ENCODE assay signal across 9 mouse cellular contexts in genomic region chr11:106214856-106215255, GRCm38 (mm10). TPM values are rescaled to one million over a fixed set of nuclear protein-coding genes. Genes with fewer than 3 reads are reported as not detected.
A peak's percentile ranks its signal among the peaks of the same experiment; 100 is the strongest.
DNase-seq lines count a peak whose midpoint lies in the region; ATAC-seq and TF ChIP-seq lines count a peak whose summit lies in the region.
"Had no signal": no experiment of that assay in that cellular context is flagged by ENCODE, and none has a peak within 500 bp of the region (broad histone marks: within the 10 kb centered on the region; RNA-seq: fewer than 3 reads in every experiment).

No protein-coding gene starts in this region.

- DNase-seq in kidney, postnatal 14 days: no peak
- no peak for DNase-seq in urinary bladder, postnatal 14 days (ENCODE audit: low spot score)
- DNase-seq in adrenal gland, adult 18-20 months (ENCODE audit: low spot score in 2 of 2): no peak
- DNase-seq in thymus, postnatal 4 days: no peak
- DNase-seq: right cerebral cortex, postnatal 25 days had no signal

- peaks cover 28% of the 10 kb centered on the region for H3K36me3 ChIP-seq in kidney, embryonic 14.5 days (ENCODE audit: control insufficient read depth, insufficient read depth, low read length)
- H3K36me3 ChIP-seq in hindbrain, embryonic 12.5 days: peaks cover 32% of the 10 kb centered on the region
- peaks cover 34% of the 10 kb centered on the region for H3K36me3 ChIP-seq in midbrain, embryonic 12.5 days

- no peak for TF ChIP-seq POLR2A in cortical plate, adult 2 months (IDR thresholded peaks at IDR 0.05; ENCODE audit: extremely low read depth, insufficient read depth, low read length)

- H3K9me3 ChIP-seq in kidney, embryonic 14.5 days (ENCODE audit: control insufficient read depth, low read length): no peaks in the 10 kb centered on the region
- H3K9me3 ChIP-seq in hindbrain, embryonic 12.5 days (replicated peaks): no peaks in the 10 kb centered on the region
- no peaks in the 10 kb centered on the region for H3K9me3 ChIP-seq in midbrain, embryonic 12.5 days

- H3K4me2 ChIP-seq in kidney, embryonic 14.5 days (replicated peaks; ENCODE audit: low read depth, low read length): peak overlapping the region; percentile 74
- H3K4me2 ChIP-seq in hindbrain, embryonic 12.5 days (replicated peaks): peak overlapping the region; percentile 57
- H3K4me2 ChIP-seq in midbrain, embryonic 12.5 days (replicated peaks): peak overlapping the region; percentile 63

- H3K27me3 ChIP-seq in kidney, embryonic 14.5 days (ENCODE audit: control insufficient read depth, insufficient read depth, low read length): no peaks in the 10 kb centered on the region
- H3K27me3 ChIP-seq in hindbrain, embryonic 12.5 days: no peaks in the 10 kb centered on the region
- H3K27me3 ChIP-seq in midbrain, embryonic 12.5 days: no peaks in the 10 kb centered on the region

- no peak overlapping the region for H3K27ac ChIP-seq in kidney, embryonic 14.5 days (ENCODE audit: low read depth, low read length)
- H3K27ac ChIP-seq in cortical plate, adult 2 months (ENCODE audit: insufficient read depth, low read length): no peak overlapping the region
- H3K27ac ChIP-seq in hindbrain, embryonic 12.5 days: no peak overlapping the region
- H3K27ac ChIP-seq in midbrain, embryonic 12.5 days (replicated peaks): no peak overlapping the region

- H3K4me3 ChIP-seq in kidney, embryonic 14.5 days (ENCODE audit: low read length): peak overlapping the region; percentile 99
- peak overlapping the region; percentile 68; the same call in 1 of the 2 replicates for H3K4me3 ChIP-seq in cortical plate, adult 2 months (ENCODE audit: insufficient read depth, low read length)
- peak overlapping the region; percentile 93; the same call in 1 of the 2 replicates for H3K4me3 ChIP-seq in hindbrain, embryonic 12.5 days
- H3K4me3 ChIP-seq in midbrain, embryonic 12.5 days: peak overlapping the region; percentile 90

- H3K9ac ChIP-seq in kidney, embryonic 14.5 days (ENCODE audit: low read depth, low read length): no peak overlapping the region; the same call in 1 of the 2 replicates
- peak overlapping the region; percentile 82; the same call in 1 of the 2 replicates for H3K9ac ChIP-seq in hindbrain, embryonic 12.5 days
- peak overlapping the region; percentile 85; the same call in 1 of the 2 replicates for H3K9ac ChIP-seq in midbrain, embryonic 12.5 days (replicated peaks)

- no peak for TF ChIP-seq CTCF in cortical plate, adult 2 months (IDR thresholded peaks at IDR 0.05; ENCODE audit: extremely low read depth, insufficient read depth, low read length)

- ATAC-seq in kidney, embryonic 14.5 days (ENCODE audit: low FRiP score, low TSS enrichment): no peak
- no peak for ATAC-seq in hindbrain, embryonic 12.5 days (ENCODE audit: low FRiP score)
- ATAC-seq in midbrain, embryonic 12.5 days (ENCODE audit: low FRiP score, low read depth): no peak

- H3K4me1 ChIP-seq in kidney, embryonic 14.5 days (ENCODE audit: control insufficient read depth, insufficient read depth, low read length): peaks cover 13% of the 10 kb centered on the region
- peaks cover 1% of the 10 kb centered on the region; the same call in 1 of the 2 replicates for H3K4me1 ChIP-seq in cortical plate, adult 2 months (ENCODE audit: control insufficient read depth, insufficient read depth, low read length)
- peaks cover 28% of the 10 kb centered on the region for H3K4me1 ChIP-seq in hindbrain, embryonic 12.5 days
- peaks cover 26% of the 10 kb centered on the region for H3K4me1 ChIP-seq in midbrain, embryonic 12.5 days

- WGBS in kidney, embryonic 14.5 days: 88% methylated on average over 5 of the region's 5 CpGs
- WGBS in hindbrain, embryonic 12.5 days: 93% methylated on average over 5 of the region's 5 CpGs
- 94% methylated on average over 5 of the region's 5 CpGs for WGBS in midbrain, embryonic 12.5 days

RNA-seq across cellular contexts. Expression of gene Ccdc47, which starts 1.3 kb away (rescaled TPM):
- polyA plus RNA-seq in kidney, embryonic 14.5 days (2014; fragmentation: Nextera tagmentation; extraction: Ambion mirVana): 39.3 and 60.3 TPM in 2 replicates
- polyA plus RNA-seq in cortical plate, adult 2 months (2012; rRNA removed): 68.3 and 83.3 TPM in 2 replicates
- polyA plus RNA-seq in hindbrain, embryonic 12.5 days (2016; fragmentation: Nextera tagmentation; extraction: Ambion mirVana): 86.8 and 96.3 TPM in 2 replicates
- 79.2 and 85.9 TPM in 2 replicates for polyA plus RNA-seq in midbrain, embryonic 12.5 days (2016; fragmentation: Nextera tagmentation; extraction: Ambion mirVana)
- total RNA-seq in adrenal gland, adult 18-20 months (2021): 100 to 1,000 TPM; 106 to 118 TPM

RNA-seq across cellular contexts. Expression of gene Ddx42, which starts 1.9 kb away (rescaled TPM):
- 43.1 and 71.8 TPM in 2 replicates for polyA plus RNA-seq in kidney, embryonic 14.5 days (2014; fragmentation: Nextera tagmentation; extraction: Ambion mirVana)
- 41.6 and 43.7 TPM in 2 replicates for polyA plus RNA-seq in cortical plate, adult 2 months (2012; rRNA removed)
- polyA plus RNA-seq in hindbrain, embryonic 12.5 days (2016; fragmentation: Nextera tagmentation; extraction: Ambion mirVana): 111 and 117 TPM in 2 replicates
- 113 and 120 TPM in 2 replicates for polyA plus RNA-seq in midbrain, embryonic 12.5 days (2016; fragmentation: Nextera tagmentation; extraction: Ambion mirVana)
- total RNA-seq in adrenal gland, adult 18-20 months (2021): 10 to 100 TPM; 42.1 to 55.2 TPM

RNA-seq across cellular contexts. Expression of gene Strada, which starts 12.9 kb away (rescaled TPM):
- 29.1 and 33.5 TPM in 2 replicates for polyA plus RNA-seq in kidney, embryonic 14.5 days (2014; fragmentation: Nextera tagmentation; extraction: Ambion mirVana)
- 51.9 and 55.2 TPM in 2 replicates for polyA plus RNA-seq in cortical plate, adult 2 months (2012; rRNA removed)
- polyA plus RNA-seq in hindbrain, embryonic 12.5 days (2016; fragmentation: Nextera tagmentation; extraction: Ambion mirVana): 33.9 and 38.7 TPM in 2 replicates
- polyA plus RNA-seq in midbrain, embryonic 12.5 days (2016; fragmentation: Nextera tagmentation; extraction: Ambion mirVana): 33.6 and 40.9 TPM in 2 replicates
- total RNA-seq in adrenal gland, adult 18-20 months (2021): 10 to 100 TPM; 11.6 to 13.1 TPM

RNA-seq across cellular contexts. Expression of gene Ftsj3, which starts 41.0 kb away (rescaled TPM):
- 39.1 and 72.1 TPM in 2 replicates for polyA plus RNA-seq in kidney, embryonic 14.5 days (2014; fragmentation: Nextera tagmentation; extraction: Ambion mirVana)
- polyA plus RNA-seq in cortical plate, adult 2 months (2012; rRNA removed): 23.8 and 24.6 TPM in 2 replicates
- polyA plus RNA-seq in hindbrain, embryonic 12.5 days (2016; fragmentation: Nextera tagmentation; extraction: Ambion mirVana): 52.5 and 53.4 TPM in 2 replicates
- 56.5 and 58.0 TPM in 2 replicates for polyA plus RNA-seq in midbrain, embryonic 12.5 days (2016; fragmentation: Nextera tagmentation; extraction: Ambion mirVana)
- 10 to 100 TPM; 53.6 to 55.8 TPM for total RNA-seq in adrenal gland, adult 18-20 months (2021)

RNA-seq across cellular contexts. Expression of gene Psmc5, which starts 41.1 kb away (rescaled TPM):
- 303 and 334 TPM in 2 replicates for polyA plus RNA-seq in kidney, embryonic 14.5 days (2014; fragmentation: Nextera tagmentation; extraction: Ambion mirVana)
- polyA plus RNA-seq in cortical plate, adult 2 months (2012; rRNA removed): 244 and 245 TPM in 2 replicates
- polyA plus RNA-seq in hindbrain, embryonic 12.5 days (2016; fragmentation: Nextera tagmentation; extraction: Ambion mirVana): 314 and 337 TPM in 2 replicates
- polyA plus RNA-seq in midbrain, embryonic 12.5 days (2016; fragmentation: Nextera tagmentation; extraction: Ambion mirVana): 321 and 324 TPM in 2 replicates
- total RNA-seq in adrenal gland, adult 18-20 months (2021): 100 to 1,000 TPM; 157 to 159 TPM
